Mouse (Mus musculus): ENCODE results near the gene Prr14l. TPM values are rescaled to one million over a fixed set of nuclear protein-coding genes. Genes with fewer than 3 reads are reported as not detected.
"Not testable (repeated sequence)": the region's sequence is repeated elsewhere in the genome, so short reads cannot be mapped to it uniquely, and the experiment has no call there.

The Prr14l gene
- polyA plus RNA-seq (2015; fragmentation: Nextera tagmentation; extraction: Ambion mirVana) = 12.2 and 15.5 TPM in 2 replicates

GRCm38 (mm10) chr5:32853731-32854507 is at the start of gene Prr14l:
Gene Prr14l, minus strand, starts transcription at chr5:32854256.
- Histone ChIP-seq H3K36me3 (peaks cover 11% of the 10 kb centered on the region), H3K4me2 (peak within 1 kb of the TSS; percentile 72), H3K4me1 (replicated peaks) (peaks cover 27% of the 10 kb centered on the region), H3K27ac (peak within 1 kb of the TSS; percentile 93), H3K9ac (peak within 1 kb of the TSS; percentile 97), H3K9me3 (no peaks in the 10 kb centered on the region), H3K4me3 (peak within 1 kb of the TSS; percentile 84), H3K27me3 (no peaks in the 10 kb centered on the region)
- WGBS = under 1% methylated on average over 51 of the region's 51 CpGs
- ATAC-seq (ENCODE audit: low FRiP score) = peak; percentile 96

- H3K4me3 ChIP-seq = no peak overlapping the region
- H3K36me3 ChIP-seq = peaks cover 80% of the 10 kb centered on the region
- no peaks in the 10 kb centered on the region for H3K27me3 ChIP-seq
- H3K9me3 ChIP-seq = peaks cover 5% of the 10 kb centered on the region; the same call in 1 of the 2 replicates
- WGBS = 79% methylated on average over 3 of the region's 3 CpGs
- no peak overlapping the region for H3K27ac ChIP-seq
- no peak for ATAC-seq (ENCODE audit: low FRiP score)
- H3K4me1 ChIP-seq (replicated peaks) = no peaks in the 10 kb centered on the region
- H3K4me2 ChIP-seq = no peak overlapping the region
- no peak overlapping the region for H3K9ac ChIP-seq
These were observed 32.7 kb upstream of the Prr14l start for GRCm38 (mm10) chr5:32886739-32887138.

DNA sequence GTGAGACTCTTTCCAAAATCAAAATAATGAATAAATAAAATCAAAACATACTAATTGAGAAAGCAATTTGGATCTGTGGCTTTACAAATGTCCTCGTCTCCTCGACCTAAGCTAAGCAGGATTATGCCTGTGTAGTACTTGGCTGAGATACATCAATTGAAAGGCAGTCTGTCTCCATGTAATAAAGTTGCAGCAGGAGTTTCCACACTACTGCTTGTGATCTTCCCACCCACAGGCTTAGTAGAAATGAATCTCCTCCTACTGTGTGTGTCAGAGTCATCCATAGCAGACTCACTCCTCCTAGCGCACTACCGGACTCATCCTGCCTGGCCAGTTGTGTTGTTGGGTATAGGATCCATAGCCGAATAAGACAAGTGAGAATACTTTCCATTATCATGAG is 18.3 kb upstream of the Prr14l start:
- Histone ChIP-seq H3K4me1 (replicated peaks) (no peaks in the 10 kb centered on the region), H3K4me2 (no peak overlapping the region), H3K27ac (no peak overlapping the region), H3K9me3 (no peaks in the 10 kb centered on the region), H3K36me3 (peaks cover 78% of the 10 kb centered on the region), H3K27me3 (no peaks in the 10 kb centered on the region), H3K9ac (no peak overlapping the region), H3K4me3 (no peak overlapping the region)
- no peak for ATAC-seq (ENCODE audit: low FRiP score)
- WGBS = 96% methylated on average over 5 of the region's 5 CpGs

DNA sequence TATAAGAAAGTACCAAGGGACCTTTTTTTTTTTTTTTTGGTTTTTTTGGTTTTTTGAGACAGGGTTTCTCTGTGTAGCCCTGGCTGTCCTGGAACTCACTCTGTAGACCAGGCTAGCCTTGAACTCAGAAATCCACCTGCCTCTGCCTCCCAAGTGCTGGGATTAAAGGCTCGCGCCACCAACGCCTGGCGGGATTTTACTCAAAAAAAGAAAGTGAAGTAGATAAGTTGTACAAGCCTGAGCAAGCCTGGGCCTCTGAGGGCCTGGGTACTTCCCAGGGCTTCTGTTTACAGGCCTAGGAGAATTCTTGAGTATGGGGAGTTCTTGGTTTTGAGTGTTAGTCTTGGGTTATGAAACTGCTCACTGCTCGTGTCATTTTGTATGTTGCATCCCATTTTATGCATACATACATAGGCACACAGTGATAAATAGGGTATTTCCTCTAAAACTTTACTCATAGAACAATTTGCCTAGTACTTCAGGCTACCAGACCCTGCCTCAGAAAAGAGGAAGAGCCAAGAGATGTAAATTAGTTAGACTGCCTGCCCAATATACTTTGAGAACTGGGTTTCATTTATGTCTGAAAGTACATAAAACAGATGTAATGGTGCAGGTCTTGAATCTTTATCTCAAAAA is 15.5 kb upstream of the Prr14l start:
- no peak overlapping the region for H3K9ac ChIP-seq
- peaks cover 4% of the 10 kb centered on the region for H3K4me1 ChIP-seq (replicated peaks)
- no peaks in the 10 kb centered on the region for H3K27me3 ChIP-seq
- H3K4me2 ChIP-seq = no peak overlapping the region
- H3K9me3 ChIP-seq = no peaks in the 10 kb centered on the region
- no peak overlapping the region for H3K27ac ChIP-seq
- H3K36me3 ChIP-seq = peaks cover 59% of the 10 kb centered on the region
- no peak overlapping the region for H3K4me3 ChIP-seq
- ATAC-seq (ENCODE audit: low FRiP score) = no peak
- 98% methylated on average over 5 of the region's 5 CpGs for WGBS

GRCm38 (mm10) chr5:32863253-32864228 is 9.5 kb upstream of the Prr14l start, which contains the start of gene Depdc5:
Gene Depdc5, plus strand, starts transcription at chr5:32863701.
- H3K9me3 ChIP-seq = no peaks in the 10 kb centered on the region
- under 1% methylated on average over 62 of the region's 64 CpGs for WGBS
- peak within 1 kb of the TSS; percentile 71 for H3K4me3 ChIP-seq
- peak within 1 kb of the TSS; percentile 76 for H3K4me2 ChIP-seq
- peaks cover 17% of the 10 kb centered on the region for H3K36me3 ChIP-seq
- peaks cover 10% of the 10 kb centered on the region for H3K4me1 ChIP-seq (replicated peaks)
- H3K27ac ChIP-seq = peak within 1 kb of the TSS; percentile 67
- H3K9ac ChIP-seq = peak within 1 kb of the TSS; percentile 77
- ATAC-seq (ENCODE audit: low FRiP score) = peak; percentile 98
- no peaks in the 10 kb centered on the region for H3K27me3 ChIP-seq

DNA sequence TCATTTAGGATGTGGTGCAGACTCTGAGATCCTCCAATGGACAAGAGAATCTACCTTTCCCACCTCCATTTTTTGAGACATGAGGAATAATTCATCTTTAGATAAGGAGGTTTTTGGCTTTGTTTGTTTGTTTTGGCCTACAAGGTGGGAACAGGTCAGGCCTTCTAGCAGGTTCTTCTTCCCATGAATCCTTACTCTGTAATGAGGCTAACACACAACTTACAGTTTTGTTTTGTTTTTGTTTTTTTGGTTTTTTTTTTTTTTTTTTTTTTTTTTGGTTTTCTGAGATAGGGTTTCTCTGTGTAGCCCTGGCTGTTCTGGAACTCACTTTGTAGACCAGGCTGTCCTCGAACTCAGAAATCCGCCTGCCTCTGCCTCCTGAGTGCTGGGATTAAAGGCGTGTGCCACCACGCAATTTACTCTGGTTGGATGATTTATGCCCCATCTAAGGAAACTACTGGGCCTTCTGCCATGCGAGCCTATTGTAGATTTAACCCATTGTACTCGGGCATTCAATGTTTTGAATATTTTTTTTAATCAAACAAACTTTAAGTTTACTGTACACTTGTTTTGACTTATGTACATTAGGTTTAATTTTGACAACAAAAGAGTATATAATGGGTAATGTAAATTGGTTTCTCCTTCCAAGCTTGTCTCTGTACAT is 8.5 kb upstream of the Prr14l start:
- WGBS = 75% methylated on average over 6 of the region's 6 CpGs
- peak overlapping the region; percentile 76 for H3K4me2 ChIP-seq
- no peak for ATAC-seq (ENCODE audit: low FRiP score)

DNA sequence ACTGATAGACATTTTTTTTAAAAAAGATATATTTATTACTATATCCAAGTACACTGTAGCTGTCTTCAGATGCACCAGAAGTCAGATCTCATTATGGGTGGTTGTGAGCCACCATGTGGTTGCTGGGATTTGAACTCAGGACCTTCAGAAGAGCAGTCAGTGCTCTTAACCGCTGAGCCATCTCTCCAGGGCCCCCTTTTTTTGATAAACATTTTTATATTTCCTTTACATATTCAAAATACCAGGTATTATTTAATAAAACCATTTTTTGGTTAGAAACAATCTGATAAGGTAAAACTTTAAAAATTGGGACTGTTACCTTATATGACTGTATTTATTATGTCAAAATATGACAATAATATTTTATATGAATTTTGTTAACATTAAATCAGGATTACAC is 7.0 kb upstream of the Prr14l start:
- no peak overlapping the region for H3K9ac ChIP-seq
- peaks cover 10% of the 10 kb centered on the region for H3K4me1 ChIP-seq (replicated peaks)
- 89% methylated on average over 1 of the region's 1 CpGs for WGBS
- no peak overlapping the region for H3K4me2 ChIP-seq
- no peak overlapping the region for H3K4me3 ChIP-seq
- no peaks in the 10 kb centered on the region for H3K27me3 ChIP-seq
- H3K9me3 ChIP-seq = no peaks in the 10 kb centered on the region
- no peak overlapping the region for H3K27ac ChIP-seq
- H3K36me3 ChIP-seq = no peaks in the 10 kb centered on the region
- ATAC-seq (ENCODE audit: low FRiP score) = no peak

More for the DNA sequence above, 8.5 kb upstream of the Prr14l start:
- Histone ChIP-seq H3K4me1 (replicated peaks) (peaks cover 10% of the 10 kb centered on the region), H3K9ac (no peak overlapping the region), H3K27me3 (no peaks in the 10 kb centered on the region), H3K27ac (no peak overlapping the region), H3K9me3 (no peaks in the 10 kb centered on the region), H3K4me3 (no peak overlapping the region), H3K36me3 (peaks cover 8% of the 10 kb centered on the region)

- peak overlapping the region; percentile 31; the same call in 1 of the 2 replicates for H3K27ac ChIP-seq
- no peaks in the 10 kb centered on the region for H3K36me3 ChIP-seq
- 2% methylated on average over 6 of the region's 6 CpGs for WGBS
- peak overlapping the region; percentile 66 for H3K9ac ChIP-seq
- peak overlapping the region; percentile 47 for H3K4me3 ChIP-seq
- H3K27me3 ChIP-seq = no peaks in the 10 kb centered on the region
- ATAC-seq (ENCODE audit: low FRiP score) = no peak
- peak overlapping the region; percentile 58 for H3K4me2 ChIP-seq
- H3K9me3 ChIP-seq = no peaks in the 10 kb centered on the region
- H3K4me1 ChIP-seq (replicated peaks) = peaks cover 7% of the 10 kb centered on the region
These were observed 3.7 kb upstream of the Prr14l start for GRCm38 (mm10) chr5:32857781-32858220.

GRCm38 (mm10) chr5:32855274-32855673 is 1.2 kb upstream of the Prr14l start:
- 100% methylated on average over 3 of the region's 3 CpGs for WGBS

GRCm38 (mm10) chr5:32854818-32855217 is 762 bp upstream of the Prr14l start:
- ATAC-seq (ENCODE audit: low FRiP score) = no peak
- Histone ChIP-seq H3K4me3 (no peak overlapping the region), H3K4me1 (replicated peaks) (peaks cover 27% of the 10 kb centered on the region), H3K36me3 (peaks cover 8% of the 10 kb centered on the region), H3K9me3 (no peaks in the 10 kb centered on the region), H3K9ac (no peak overlapping the region), H3K27ac (peak overlapping the region; percentile 69; the same call in 1 of the 2 replicates), H3K4me2 (0 out of 2 replicates have a peak overlapping the region, but pooled peaks have one; percentile 13), H3K27me3 (no peaks in the 10 kb centered on the region)
- WGBS = 87% methylated on average over 4 of the region's 4 CpGs

More at GRCm38 (mm10) chr5:32855274-32855673, 1.2 kb upstream of the Prr14l start:
- H3K4me3 ChIP-seq; H3K27me3 ChIP-seq; H3K4me2 ChIP-seq; H3K36me3 ChIP-seq; H3K9me3 ChIP-seq; ATAC-seq (ENCODE audit: low FRiP score); H3K9ac ChIP-seq; H3K27ac ChIP-seq: not testable (repeated sequence)
- peaks cover 27% of the 10 kb centered on the region for H3K4me1 ChIP-seq (replicated peaks)

- WGBS = 62% methylated on average over 6 of the region's 6 CpGs
These were observed 2.0 kb downstream of the Prr14l start for GRCm38 (mm10) chr5:32852026-32852425.

More at GRCm38 (mm10) chr5:32852026-32852425, 2.0 kb downstream of the Prr14l start:
- H3K27me3 ChIP-seq = no peaks in the 10 kb centered on the region
- H3K9ac ChIP-seq = peak overlapping the region; percentile 97
- no peak for ATAC-seq (ENCODE audit: low FRiP score)
- H3K36me3 ChIP-seq = peaks cover 16% of the 10 kb centered on the region
- peak overlapping the region; percentile 84; the same call in 1 of the 2 replicates for H3K4me3 ChIP-seq
- peaks cover 27% of the 10 kb centered on the region for H3K4me1 ChIP-seq (replicated peaks)
- peak overlapping the region; percentile 72 for H3K4me2 ChIP-seq
- no peak overlapping the region for H3K27ac ChIP-seq
- H3K9me3 ChIP-seq = no peaks in the 10 kb centered on the region

Data from hindbrain, embryonic 13.5 days (tissue).